Mouse (Mus musculus): Measurements from ENCODE around the gene Aox1. TPM values are rescaled to one million over a fixed set of nuclear protein-coding genes. Genes with fewer than 3 reads are reported as not detected.

Aox1 gene
- polyA plus RNA-seq, 1 experiment from 2014 or later, result not detected

DNA sequence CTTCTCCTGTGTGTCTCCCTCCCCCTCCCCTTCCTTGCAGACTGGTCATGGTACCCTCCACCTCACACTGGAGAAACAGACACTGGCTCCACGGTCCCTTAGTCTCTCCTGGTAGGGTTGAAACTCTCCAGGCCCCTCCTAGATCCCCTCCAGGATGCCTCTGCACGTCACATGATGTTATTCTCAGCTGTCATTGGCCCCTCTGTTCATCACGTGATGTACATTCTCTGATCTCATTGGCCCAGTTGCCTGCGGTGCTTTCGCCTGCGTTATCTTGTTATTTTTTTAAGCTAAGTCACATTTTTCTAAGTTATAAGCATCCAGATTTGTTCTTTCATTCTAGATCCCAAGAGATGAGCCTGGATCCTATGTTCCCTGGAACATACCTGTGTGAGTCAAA, 76.0 kb downstream of the Aox1 start:
- Histone ChIP-seq H3K4me3 (ENCODE audit: low read depth, low read length) (no peak overlapping the region), H3K27me3 (ENCODE audit: control insufficient read depth, insufficient read depth, low read length) (no peaks in the 10 kb centered on the region), H3K36me3 (ENCODE audit: control insufficient read depth, insufficient read depth, low read length) (no peaks in the 10 kb centered on the region), H3K9ac (ENCODE audit: low read length) (no peak overlapping the region), H3K9me3 (ENCODE audit: control insufficient read depth, low read length) (no peaks in the 10 kb centered on the region), H3K27ac (replicated peaks; ENCODE audit: low read depth, low read length) (no peak overlapping the region), H3K4me2 (ENCODE audit: low read depth, severe bottlenecking) (no peak overlapping the region), H3K4me1 (ENCODE audit: control insufficient read depth, insufficient read depth, low read length) (no peaks in the 10 kb centered on the region)
- WGBS, result 87% methylated on average over 6 of the region's 6 CpGs
- ATAC-seq (ENCODE audit: insufficient number of reproducible peaks, low FRiP score, low TSS enrichment, low read depth) (no peak), DNase-seq (ENCODE audit: low spot score) (no peak)

GRCm38 (mm10) chr1:58107066-58107465, 77.3 kb downstream of the Aox1 start:
- Histone ChIP-seq H3K4me3 (ENCODE audit: low read depth, low read length) (no peak overlapping the region), H3K9me3 (ENCODE audit: control insufficient read depth, low read length) (no peaks in the 10 kb centered on the region), H3K4me1 (ENCODE audit: control insufficient read depth, insufficient read depth, low read length) (no peaks in the 10 kb centered on the region), H3K27ac (replicated peaks; ENCODE audit: low read depth, low read length) (no peak overlapping the region), H3K4me2 (ENCODE audit: low read depth, severe bottlenecking) (no peak overlapping the region), H3K9ac (ENCODE audit: low read length) (no peak overlapping the region), H3K36me3 (ENCODE audit: control insufficient read depth, insufficient read depth, low read length) (no peaks in the 10 kb centered on the region), H3K27me3 (ENCODE audit: control insufficient read depth, insufficient read depth, low read length) (no peaks in the 10 kb centered on the region)
- no peak for ATAC-seq (ENCODE audit: insufficient number of reproducible peaks, low FRiP score, low TSS enrichment, low read depth)
- WGBS, result 86% methylated on average over 2 of the region's 2 CpGs
- DNase-seq (ENCODE audit: low spot score), result no peak

DNA sequence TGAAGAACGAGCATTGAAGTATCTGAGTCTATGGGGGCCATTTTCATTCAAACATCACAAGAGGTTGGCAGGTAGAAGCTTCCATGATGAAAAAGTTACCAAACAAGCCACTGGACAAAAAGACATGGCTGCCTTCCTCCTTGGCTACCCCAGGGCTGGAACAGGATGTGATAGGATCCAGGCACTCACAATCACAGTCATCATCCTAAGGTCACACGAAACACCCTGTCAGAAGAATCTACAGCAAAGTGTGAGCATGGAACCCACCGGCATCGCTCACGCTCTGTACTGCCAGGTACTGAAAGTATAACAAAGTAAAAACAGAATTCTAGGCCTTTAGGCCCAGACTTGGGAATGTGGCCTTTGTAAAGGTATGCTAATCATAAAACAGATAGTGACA, 80.5 kb downstream of the Aox1 start:
- Histone ChIP-seq H3K4me2 (ENCODE audit: low read depth, severe bottlenecking) (no peak overlapping the region), H3K9me3 (ENCODE audit: control insufficient read depth, low read length) (no peaks in the 10 kb centered on the region), H3K27ac (replicated peaks; ENCODE audit: low read depth, low read length) (no peak overlapping the region), H3K27me3 (ENCODE audit: control insufficient read depth, insufficient read depth, low read length) (no peaks in the 10 kb centered on the region), H3K9ac (ENCODE audit: low read length) (no peak overlapping the region), H3K4me3 (ENCODE audit: low read depth, low read length) (no peak overlapping the region), H3K36me3 (ENCODE audit: control insufficient read depth, insufficient read depth, low read length) (no peaks in the 10 kb centered on the region), H3K4me1 (ENCODE audit: control insufficient read depth, insufficient read depth, low read length) (no peaks in the 10 kb centered on the region)
- WGBS, result 89% methylated on average over 5 of the region's 5 CpGs
- ATAC-seq (ENCODE audit: insufficient number of reproducible peaks, low FRiP score, low TSS enrichment, low read depth) (no peak), DNase-seq (ENCODE audit: low spot score) (no peak)

- 80% methylated on average over 4 of the region's 4 CpGs for WGBS
- Histone ChIP-seq H3K27me3 (ENCODE audit: control insufficient read depth, insufficient read depth, low read length) (no peaks in the 10 kb centered on the region), H3K4me1 (ENCODE audit: control insufficient read depth, insufficient read depth, low read length) (no peaks in the 10 kb centered on the region), H3K36me3 (ENCODE audit: control insufficient read depth, insufficient read depth, low read length) (no peaks in the 10 kb centered on the region), H3K9me3 (ENCODE audit: control insufficient read depth, low read length) (no peaks in the 10 kb centered on the region), H3K9ac (ENCODE audit: low read length) (no peak overlapping the region), H3K4me3 (ENCODE audit: low read depth, low read length) (no peak overlapping the region), H3K27ac (replicated peaks; ENCODE audit: low read depth, low read length) (no peak overlapping the region), H3K4me2 (ENCODE audit: low read depth, severe bottlenecking) (no peak overlapping the region)
- ATAC-seq (ENCODE audit: insufficient number of reproducible peaks, low FRiP score, low TSS enrichment, low read depth) (no peak), DNase-seq (ENCODE audit: low spot score) (no peak)
Measured at GRCm38 (mm10) chr1:58111315-58111714, 81.6 kb downstream of the Aox1 start.

DNA sequence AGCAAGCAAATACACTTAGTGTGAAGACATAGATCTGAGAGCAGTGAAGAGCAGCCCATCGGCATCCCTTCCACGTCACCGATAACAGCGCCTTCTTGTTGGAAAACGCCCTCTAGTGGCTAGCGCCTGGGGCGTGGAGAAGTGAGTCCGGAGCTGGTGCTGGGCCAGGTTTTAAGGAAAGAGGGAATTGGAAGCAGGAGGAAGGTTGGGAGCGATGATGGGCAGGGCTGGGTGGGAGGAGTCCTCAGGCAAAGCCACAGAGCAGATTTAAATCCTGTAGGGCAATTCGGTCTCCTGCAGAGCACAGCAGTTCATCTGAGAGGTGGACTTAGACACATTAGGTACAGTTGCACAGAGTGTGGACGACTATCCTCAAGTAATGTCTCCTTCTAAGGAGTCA, 83.1 kb downstream of the Aox1 start, which contains the start of gene Aox3:
Aox3 (plus strand) TSS at position 251 of the 400 bp plus-strand sequence.
- Histone ChIP-seq H3K4me3 (ENCODE audit: low read depth, low read length) (no peak within 1 kb of the TSS), H3K4me2 (ENCODE audit: low read depth, severe bottlenecking) (no peak within 1 kb of the TSS), H3K9me3 (ENCODE audit: control insufficient read depth, low read length) (no peaks in the 10 kb centered on the region), H3K27ac (replicated peaks; ENCODE audit: low read depth, low read length) (no peak within 1 kb of the TSS), H3K27me3 (ENCODE audit: control insufficient read depth, insufficient read depth, low read length) (no peaks in the 10 kb centered on the region), H3K4me1 (ENCODE audit: control insufficient read depth, insufficient read depth, low read length) (no peaks in the 10 kb centered on the region), H3K36me3 (ENCODE audit: control insufficient read depth, insufficient read depth, low read length) (no peaks in the 10 kb centered on the region), H3K9ac (ENCODE audit: low read length) (no peak within 1 kb of the TSS)
- 16% methylated on average over 11 of the region's 11 CpGs for WGBS
- ATAC-seq (ENCODE audit: insufficient number of reproducible peaks, low FRiP score, low TSS enrichment, low read depth) (no peak), DNase-seq (ENCODE audit: low spot score) (peak; percentile 79)

- ATAC-seq (ENCODE audit: insufficient number of reproducible peaks, low FRiP score, low TSS enrichment, low read depth) (no peak), DNase-seq (ENCODE audit: low spot score) (no peak)
- Histone ChIP-seq H3K4me2 (ENCODE audit: low read depth, severe bottlenecking) (no peak overlapping the region), H3K27me3 (ENCODE audit: control insufficient read depth, insufficient read depth, low read length) (no peaks in the 10 kb centered on the region), H3K4me3 (ENCODE audit: low read depth, low read length) (no peak overlapping the region), H3K9me3 (ENCODE audit: control insufficient read depth, low read length) (no peaks in the 10 kb centered on the region), H3K36me3 (ENCODE audit: control insufficient read depth, insufficient read depth, low read length) (no peaks in the 10 kb centered on the region), H3K27ac (replicated peaks; ENCODE audit: low read depth, low read length) (no peak overlapping the region), H3K9ac (ENCODE audit: low read length) (no peak overlapping the region), H3K4me1 (ENCODE audit: control insufficient read depth, insufficient read depth, low read length) (no peaks in the 10 kb centered on the region)
Measured at GRCm38 (mm10) chr1:58113441-58113840, 83.7 kb downstream of the Aox1 start.

DNA sequence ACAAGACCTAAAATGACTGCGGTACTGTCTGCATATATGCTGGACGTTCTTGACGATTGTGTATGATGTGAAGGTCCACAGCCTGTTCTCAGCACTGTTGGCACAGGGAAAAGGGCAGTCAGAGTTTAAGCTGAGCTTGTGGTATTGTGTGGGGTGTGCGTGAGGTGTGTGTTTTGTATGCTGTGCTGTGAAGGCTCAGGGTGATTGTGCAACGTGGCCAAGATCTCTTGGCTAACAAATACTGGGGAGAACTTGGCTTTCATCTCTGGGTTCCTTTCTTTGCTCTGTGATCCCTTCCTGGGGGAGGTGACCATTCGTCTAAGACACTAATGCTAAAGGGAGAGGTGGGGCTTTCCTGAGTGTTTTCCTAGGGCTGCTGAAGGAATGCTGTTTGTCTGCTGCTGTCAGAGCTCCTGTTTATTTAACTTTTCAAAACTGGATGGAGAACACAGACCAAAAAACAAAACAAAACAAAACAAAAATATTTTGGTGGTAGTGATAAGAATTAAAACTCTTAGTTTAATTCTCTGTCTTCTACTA, 84.4 kb downstream of the Aox1 start:
- DNase-seq (ENCODE audit: low spot score), result no peak

DNA sequence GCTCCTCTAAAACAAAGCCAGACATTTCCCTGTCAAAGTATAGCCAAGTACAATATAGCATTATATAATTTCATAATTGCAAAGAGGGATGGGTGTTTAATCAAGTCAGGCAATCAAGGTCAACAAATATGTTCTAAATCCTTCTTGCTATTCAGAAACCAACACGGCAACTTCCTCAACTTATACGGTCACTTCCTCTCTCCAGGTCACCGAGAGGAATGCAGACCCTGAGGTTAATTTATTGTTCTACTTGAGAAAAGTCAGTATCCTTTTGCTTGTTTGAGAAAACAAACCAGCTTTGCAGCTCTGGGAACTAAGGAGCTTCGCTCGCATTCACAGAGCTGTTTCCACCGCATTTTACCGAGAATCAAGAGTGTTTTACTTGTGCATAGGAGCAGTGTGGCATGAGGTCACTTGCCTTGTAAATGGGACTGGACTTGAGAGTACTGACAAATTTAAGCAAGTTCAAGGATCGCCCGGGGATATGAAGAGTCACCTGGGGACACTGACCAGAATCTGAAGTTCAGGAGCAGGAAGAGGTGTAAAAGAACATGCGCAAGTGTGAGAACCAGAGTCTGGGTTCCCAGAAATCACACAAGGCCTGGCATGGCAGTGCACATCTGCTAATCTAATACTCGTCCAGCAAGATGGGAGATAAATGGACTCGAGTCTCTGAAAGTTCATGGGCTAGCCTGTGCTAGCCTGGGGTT, 85.1 kb downstream of the Aox1 start:
- Histone ChIP-seq H3K4me3 (ENCODE audit: low read depth, low read length) (no peak overlapping the region), H3K4me2 (ENCODE audit: low read depth, severe bottlenecking) (no peak overlapping the region), H3K9me3 (ENCODE audit: control insufficient read depth, low read length) (no peaks in the 10 kb centered on the region), H3K27me3 (ENCODE audit: control insufficient read depth, insufficient read depth, low read length) (no peaks in the 10 kb centered on the region), H3K27ac (replicated peaks; ENCODE audit: low read depth, low read length) (no peak overlapping the region), H3K4me1 (ENCODE audit: control insufficient read depth, insufficient read depth, low read length) (no peaks in the 10 kb centered on the region), H3K9ac (ENCODE audit: low read length) (no peak overlapping the region), H3K36me3 (ENCODE audit: control insufficient read depth, insufficient read depth, low read length) (no peaks in the 10 kb centered on the region)
- ATAC-seq (ENCODE audit: insufficient number of reproducible peaks, low FRiP score, low TSS enrichment, low read depth) (no peak), DNase-seq (ENCODE audit: low spot score) (no peak)
- 79% methylated on average over 12 of the region's 12 CpGs for WGBS

More for the DNA sequence above, 84.4 kb downstream of the Aox1 start:
- Histone ChIP-seq H3K27me3 (ENCODE audit: control insufficient read depth, insufficient read depth, low read length) (no peaks in the 10 kb centered on the region), H3K4me3 (ENCODE audit: low read depth, low read length) (no peak overlapping the region), H3K36me3 (ENCODE audit: control insufficient read depth, insufficient read depth, low read length) (no peaks in the 10 kb centered on the region), H3K4me2 (ENCODE audit: low read depth, severe bottlenecking) (no peak overlapping the region), H3K4me1 (ENCODE audit: control insufficient read depth, insufficient read depth, low read length) (no peaks in the 10 kb centered on the region), H3K9ac (ENCODE audit: low read length) (no peak overlapping the region), H3K9me3 (ENCODE audit: control insufficient read depth, low read length) (no peaks in the 10 kb centered on the region), H3K27ac (replicated peaks; ENCODE audit: low read depth, low read length) (no peak overlapping the region)
- 73% methylated on average over 6 of the region's 6 CpGs for WGBS
- ATAC-seq (ENCODE audit: insufficient number of reproducible peaks, low FRiP score, low TSS enrichment, low read depth), result no peak

- Histone ChIP-seq H3K9me3 (ENCODE audit: control insufficient read depth, low read length) (no peaks in the 10 kb centered on the region), H3K27ac (replicated peaks; ENCODE audit: low read depth, low read length) (no peak overlapping the region), H3K4me2 (ENCODE audit: low read depth, severe bottlenecking) (no peak overlapping the region), H3K9ac (ENCODE audit: low read length) (no peak overlapping the region), H3K4me3 (ENCODE audit: low read depth, low read length) (no peak overlapping the region), H3K36me3 (ENCODE audit: control insufficient read depth, insufficient read depth, low read length) (no peaks in the 10 kb centered on the region), H3K4me1 (ENCODE audit: control insufficient read depth, insufficient read depth, low read length) (no peaks in the 10 kb centered on the region), H3K27me3 (ENCODE audit: control insufficient read depth, insufficient read depth, low read length) (no peaks in the 10 kb centered on the region)
- no peak for ATAC-seq (ENCODE audit: insufficient number of reproducible peaks, low FRiP score, low TSS enrichment, low read depth)
- WGBS, result 90% methylated on average over 3 of the region's 3 CpGs
- DNase-seq (ENCODE audit: low spot score), result no peak
Measured at GRCm38 (mm10) chr1:58118231-58118630, 88.5 kb downstream of the Aox1 start.
